Mouse (Mus musculus) heart, embryonic 14.5 days (tissue): Measurements from ENCODE around the gene Tln2. TPM values are rescaled to one million over a fixed set of nuclear protein-coding genes. Genes with fewer than 3 reads are reported as not detected.
A peak's percentile ranks its signal among the peaks of the same experiment; 100 is the strongest.

Experiments
- ATAC-seq: fragments of 200-750 bp; cut with Nextera tagmentation; 2 replicates; pipeline ENCODE4 v1.8.0; 2017; ENCODE audit warnings: low read depth, moderate TSS enrichment; ENCODE audit not compliant: insufficient number of reproducible peaks, insufficient read depth, low FRiP score
- H3K27ac ChIP-seq, 2 experiments: fragments of 200-500 bp in 1 of 2; fragments of 300-500 bp in 1 of 2; sonication (generic) in 1 of 2; replicated peaks in 1 of 2; 2 replicates each; pipeline ENCODE4 v1.5.1; 2012 to 2014; ENCODE audit warnings: low read depth in 2 of 2, low read length in 2 of 2, control low read depth in 1 of 2, mild to moderate bottlenecking in 1 of 2, mixed read lengths in 1 of 2; ENCODE audit not compliant: control insufficient read depth in 1 of 2, insufficient read depth in 1 of 2
- H3K27me3 ChIP-seq: fragments of 300-500 bp; sonication (generic); 2 replicates; pipeline ENCODE4 v1.6.1; 2014; ENCODE audit warnings: mild to moderate bottlenecking, low read length, control low read depth; ENCODE audit not compliant: control insufficient read depth, insufficient read depth
- H3K36me3 ChIP-seq: fragments of 300-500 bp; sonication (generic); 2 replicates; pipeline ENCODE4 v1.6.1; 2014; ENCODE audit warnings: mild to moderate bottlenecking, control low read depth, low read length, mixed read lengths; ENCODE audit not compliant: control insufficient read depth, insufficient read depth
- H3K4me1 ChIP-seq, 2 experiments: fragments of 200-500 bp in 1 of 2; fragments of 300-500 bp in 1 of 2; sonication (generic) in 1 of 2; 2 replicates each; pipeline ENCODE4 v1.6.1; 2012 to 2014; ENCODE audit warnings: low read length in 2 of 2, control low read depth in 1 of 2, mixed read lengths in 1 of 2; ENCODE audit not compliant: control insufficient read depth in 2 of 2, insufficient read depth in 2 of 2
- H3K4me2 ChIP-seq: fragments of 300-500 bp; sonication (generic); 2 replicates; pipeline ENCODE4 v1.6.1; 2014; ENCODE audit warnings: mild to moderate bottlenecking, low read length
- H3K4me3 ChIP-seq, 2 experiments: fragments of 200-500 bp in 1 of 2; fragments of 300-500 bp in 1 of 2; sonication (generic) in 1 of 2; 2 replicates each; pipeline ENCODE4 v1.5.1; 2012 to 2014; ENCODE audit warnings: low read length in 2 of 2, mild to moderate bottlenecking in 2 of 2, control low read depth in 1 of 2, low read depth in 1 of 2, moderate library complexity in 1 of 2; ENCODE audit not compliant: control insufficient read depth in 1 of 2, insufficient read depth in 1 of 2
- H3K9ac ChIP-seq: fragments of 300-500 bp; sonication (generic); 2 replicates; pipeline ENCODE4 v1.6.1; 2014; ENCODE audit warnings: mild to moderate bottlenecking, low read length
- H3K9me3 ChIP-seq: fragments of 300-500 bp; sonication (generic); 2 replicates; pipeline ENCODE4 v1.6.1; 2016; ENCODE audit warnings: low read length, control low read depth; ENCODE audit not compliant: control insufficient read depth
- WGBS: fragments of 180-500 bp; shearing (Covaris S2); extraction: QIAGEN DNeasy Blood & Tissue Kit; methylation state at CpG from one replicate; pipeline ENCODE4 v1.1.7; 2014; 5-methylcytosine and 5-hydroxymethylcytosine counted together
- polyA plus RNA-seq: library from polyadenylated mRNA; unstranded; fragments of >200 nt; fragmentation: Nextera tagmentation; extraction: Ambion mirVana; gene quantifications from 2 replicates; pipeline ENCODE4 v1.2.1, GENCODE M21; 2014

Tln2 gene
- 66.0 and 76.0 TPM in 2 replicates for polyA plus RNA-seq

DNA sequence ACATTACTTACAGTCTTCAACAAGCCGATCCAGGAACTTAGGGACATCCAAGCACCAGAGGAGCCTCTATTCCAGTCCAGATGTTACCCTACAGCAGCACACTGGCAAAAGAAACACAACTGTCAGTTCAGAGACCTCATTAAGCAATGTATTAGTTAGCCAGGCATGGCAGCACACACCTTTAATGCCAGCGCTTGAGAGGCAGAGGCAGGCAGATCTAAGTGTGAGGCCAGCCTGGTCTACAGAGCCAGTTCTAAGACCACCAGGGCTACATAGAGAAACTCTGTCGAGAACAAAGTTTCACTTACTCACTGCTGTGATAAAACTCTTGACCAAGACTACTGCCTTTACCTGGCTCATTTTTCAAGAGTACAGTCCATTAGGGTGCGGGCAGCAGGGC, at the start of gene Tln2:
Gene Tln2 (minus strand): TSS at position 101 of the 400 bp plus-strand sequence.
- Histone ChIP-seq H3K36me3 (peaks cover 16% of the 10 kb centered on the region), H3K4me3 (no peak within 1 kb of the TSS), H3K9me3 (peaks cover 6% of the 10 kb centered on the region), H3K4me1 (peaks cover 0 to 6% of the 10 kb centered on the region in 2 experiments; a peak in 1 of 4 replicates), H3K27me3 (no peaks in the 10 kb centered on the region), H3K4me2 (no peak within 1 kb of the TSS), H3K9ac (no peak within 1 kb of the TSS), H3K27ac (no peak within 1 kb of the TSS)
- WGBS, result 87% methylated on average over 4 of the region's 4 CpGs
- ATAC-seq, result no peak

DNA sequence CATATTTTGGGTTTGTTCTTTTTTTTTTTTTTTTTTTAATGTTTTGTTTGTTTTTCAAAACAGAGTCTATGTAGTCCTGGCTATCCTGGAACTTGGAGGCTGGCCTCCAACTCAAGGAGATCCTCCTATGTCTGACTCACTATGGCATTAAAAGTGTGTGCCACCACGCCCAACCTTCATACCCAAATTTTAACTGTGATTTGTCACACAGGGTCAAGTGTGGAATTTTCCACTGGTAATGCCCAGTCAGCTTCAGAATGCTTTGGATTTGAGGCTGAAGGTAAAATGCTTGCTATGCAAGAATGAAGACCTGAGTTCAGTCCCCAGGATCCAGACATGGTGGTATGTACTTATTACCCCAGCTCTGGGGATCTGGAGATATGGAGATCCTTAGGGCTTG, 49.7 kb upstream of the Tln2 start:
- no peak overlapping the region for H3K9ac ChIP-seq
- WGBS, result 76% methylated on average over 1 of the region's 1 CpGs
- H3K4me3 ChIP-seq, result no peak overlapping the region

DNA sequence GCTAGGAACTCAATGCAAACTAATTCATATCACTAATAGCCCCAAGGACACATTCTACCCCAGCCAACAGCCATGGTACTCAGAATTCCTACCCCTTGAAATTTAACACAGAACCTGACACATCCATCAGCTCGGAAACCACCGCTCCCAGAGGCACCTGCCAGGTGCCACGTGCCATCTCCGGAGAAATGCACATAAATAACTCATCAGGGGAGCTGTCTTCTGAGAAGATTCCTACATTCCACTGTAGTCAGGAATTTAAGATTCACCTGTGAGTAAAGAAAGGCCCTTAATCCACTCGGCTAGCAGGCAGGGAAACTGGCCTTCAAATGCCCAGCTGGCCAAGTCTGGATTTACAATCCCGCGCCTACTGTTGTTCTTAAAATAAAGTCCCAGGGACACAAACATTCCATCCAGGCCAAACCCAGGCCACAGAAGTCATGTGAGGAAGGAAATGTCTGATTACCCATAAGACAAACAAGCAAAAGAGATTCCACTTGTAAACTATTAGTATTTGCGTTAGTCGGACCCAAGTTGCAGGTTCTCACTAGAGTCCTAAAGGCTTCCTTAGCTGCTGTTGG, 48.4 kb upstream of the Tln2 start:
- H3K4me1 ChIP-seq, result peaks cover 10 to 22% of the 10 kb centered on the region in 2 experiments
- H3K4me2 ChIP-seq, result no peak overlapping the region
- no peak overlapping the region for H3K4me3 ChIP-seq
- H3K9me3 ChIP-seq, result no peaks in the 10 kb centered on the region
- H3K36me3 ChIP-seq, result no peaks in the 10 kb centered on the region
- H3K27me3 ChIP-seq, result no peaks in the 10 kb centered on the region
- 53% methylated on average over 9 of the region's 9 CpGs for WGBS
- peak overlapping the region; percentile 12; the same call in 1 of the 2 replicates for H3K9ac ChIP-seq
- no peak for ATAC-seq
- H3K27ac ChIP-seq, result peak overlapping the region; percentile 21 to 32; a peak in 1 of 4 replicates

More for the DNA sequence above, 49.7 kb upstream of the Tln2 start:
- Histone ChIP-seq H3K27ac (no peak overlapping the region), H3K36me3 (no peaks in the 10 kb centered on the region), H3K4me1 (peaks cover 10 to 22% of the 10 kb centered on the region in 2 experiments), H3K9me3 (no peaks in the 10 kb centered on the region), H3K4me2 (no peak overlapping the region), H3K27me3 (no peaks in the 10 kb centered on the region)
- ATAC-seq, result no peak

DNA sequence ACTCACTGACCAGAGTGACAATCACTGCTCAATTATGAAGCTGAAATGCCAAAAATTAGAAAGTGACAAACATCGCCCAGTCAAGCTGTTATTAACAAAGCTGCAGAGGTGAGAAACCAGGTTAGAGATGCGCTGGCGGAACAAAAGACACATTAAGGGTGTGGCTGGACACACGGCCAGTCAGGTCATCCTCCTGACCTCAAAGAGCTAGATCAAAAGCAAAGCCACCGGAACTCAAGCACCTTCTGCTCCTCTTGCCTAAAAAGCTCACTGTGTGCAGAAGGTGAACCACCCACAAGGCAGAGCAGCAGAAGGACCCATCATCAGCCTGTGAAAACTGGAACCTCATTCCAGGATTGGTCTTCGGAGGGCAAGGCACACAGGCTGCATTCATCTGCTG, 47.8 kb upstream of the Tln2 start:
- H3K9ac ChIP-seq, result no peak overlapping the region
- ATAC-seq, result no peak

DNA sequence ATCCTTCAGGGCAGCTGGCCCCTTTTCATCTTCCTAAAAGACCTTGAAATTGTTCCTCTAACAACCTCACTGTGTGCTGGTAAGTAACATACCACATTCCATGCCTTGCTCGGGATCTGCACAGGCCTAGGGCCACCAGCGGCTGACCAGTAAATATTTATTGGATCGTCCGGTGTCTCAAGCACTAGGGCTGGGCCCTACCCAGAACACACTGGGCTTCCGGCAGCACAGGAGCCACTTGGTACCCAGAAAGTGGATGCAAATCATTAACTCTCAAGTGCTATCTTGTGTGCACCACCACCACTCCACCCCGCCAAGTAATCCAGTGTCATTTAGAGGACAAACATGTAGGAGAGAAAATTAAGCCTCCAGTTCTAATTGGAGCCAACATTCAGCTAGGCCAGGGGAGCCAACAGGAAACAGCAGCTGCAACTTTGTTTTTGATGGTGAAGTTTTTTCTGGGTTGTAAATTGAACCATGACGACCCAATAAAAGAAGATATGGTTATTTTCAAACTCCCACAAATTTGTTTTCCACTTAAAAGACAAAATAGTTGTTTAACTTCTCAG, 46.4 kb upstream of the Tln2 start:
- Histone ChIP-seq H3K4me3 (no peak overlapping the region), H3K36me3 (no peaks in the 10 kb centered on the region), H3K27ac (peak overlapping the region; percentile 33 to 64; a peak in 3 of 4 replicates), H3K4me1 (peaks cover 10 to 32% of the 10 kb centered on the region in 2 experiments), H3K4me2 (0 out of 2 replicates have a peak overlapping the region, but pooled peaks have one; percentile 5), H3K9ac (no peak overlapping the region), H3K9me3 (no peaks in the 10 kb centered on the region), H3K27me3 (no peaks in the 10 kb centered on the region)
- ATAC-seq, result no peak
- 44% methylated on average over 7 of the region's 7 CpGs for WGBS

More for the DNA sequence above, 47.8 kb upstream of the Tln2 start:
- 91% methylated on average over 6 of the region's 6 CpGs for WGBS
- no peaks in the 10 kb centered on the region for H3K27me3 ChIP-seq
- H3K27ac ChIP-seq, result no peak overlapping the region
- H3K4me3 ChIP-seq, result no peak overlapping the region
- H3K4me2 ChIP-seq, result no peak overlapping the region
- no peaks in the 10 kb centered on the region for H3K36me3 ChIP-seq
- no peaks in the 10 kb centered on the region for H3K9me3 ChIP-seq
- H3K4me1 ChIP-seq, result peaks cover 10 to 28% of the 10 kb centered on the region in 2 experiments

DNA sequence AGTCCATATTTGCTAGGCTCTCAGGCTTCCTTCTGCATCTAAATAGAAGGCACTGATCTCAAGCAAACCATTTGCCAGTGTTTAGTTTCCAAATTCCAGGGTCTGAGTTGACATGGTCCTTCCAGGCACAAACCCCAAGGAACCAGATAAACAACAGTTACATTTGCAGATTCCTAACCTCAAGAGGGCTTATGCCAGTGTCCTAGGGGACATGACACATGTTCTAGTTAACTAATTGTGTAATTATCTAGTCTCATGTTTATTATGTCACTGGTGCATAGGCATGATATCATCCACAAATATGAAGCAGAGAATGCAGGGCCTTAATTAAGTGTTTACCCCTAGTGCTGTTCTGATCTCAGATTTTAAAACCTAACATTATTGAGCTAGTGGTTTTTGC, 45.4 kb upstream of the Tln2 start:
- Histone ChIP-seq H3K4me3 (no peak overlapping the region), H3K4me1 (peaks cover 14 to 37% of the 10 kb centered on the region in 2 experiments), H3K9me3 (no peaks in the 10 kb centered on the region), H3K9ac (no peak overlapping the region), H3K36me3 (no peaks in the 10 kb centered on the region), H3K27ac (no peak overlapping the region), H3K4me2 (no peak overlapping the region), H3K27me3 (no peaks in the 10 kb centered on the region)
- ATAC-seq, result no peak

DNA sequence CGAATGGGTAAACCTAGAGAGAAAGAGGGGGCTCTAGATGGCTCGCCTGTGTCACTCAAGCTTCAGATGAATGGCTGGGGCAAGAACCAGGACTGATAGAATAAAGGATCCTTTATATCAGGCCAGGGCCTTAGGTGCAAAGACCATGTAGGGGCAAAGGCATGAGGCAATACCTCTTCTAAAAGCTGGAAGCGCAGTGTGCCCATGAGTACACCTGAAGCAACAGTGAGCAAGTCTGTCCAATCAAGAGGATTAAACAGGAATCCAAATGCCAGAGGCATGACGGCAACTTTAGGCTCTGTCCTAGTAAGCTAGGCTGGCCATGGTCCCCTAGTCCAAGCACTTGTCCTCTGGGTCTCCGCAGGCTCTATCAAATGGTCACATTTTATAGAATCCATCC, 42.8 kb upstream of the Tln2 start:
- Histone ChIP-seq H3K9ac (no peak overlapping the region), H3K9me3 (no peaks in the 10 kb centered on the region), H3K4me2 (no peak overlapping the region), H3K4me3 (no peak overlapping the region), H3K27ac (no peak overlapping the region), H3K4me1 (peaks cover 8 to 29% of the 10 kb centered on the region in 2 experiments), H3K36me3 (no peaks in the 10 kb centered on the region), H3K27me3 (no peaks in the 10 kb centered on the region)
- ATAC-seq, result no peak
- WGBS, result 81% methylated on average over 5 of the region's 5 CpGs
